In the genomic region with DNA sequence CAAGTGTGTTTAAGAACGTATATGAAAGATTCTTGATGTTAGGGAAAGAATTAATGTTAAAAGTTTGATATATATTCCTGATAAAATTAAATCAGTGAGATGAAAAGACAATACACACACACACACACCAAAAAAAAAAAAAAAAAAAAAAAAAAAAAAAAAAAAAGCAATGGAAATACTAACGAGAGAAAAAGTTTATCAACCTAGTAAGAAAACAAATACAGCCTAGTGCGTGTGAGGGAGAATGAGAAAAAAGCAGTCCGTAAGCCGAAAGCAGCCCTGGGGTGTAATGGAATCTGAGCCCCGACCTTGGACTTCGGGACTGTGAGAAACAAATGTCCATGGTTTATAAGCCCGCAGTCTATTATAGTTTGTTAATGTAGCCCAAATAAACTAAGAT, we compare ENCODE assay signal across 10 mouse cellular contexts. TPM values are rescaled to one million over a fixed set of nuclear protein-coding genes. Genes with fewer than 3 reads are reported as not detected.
A peak's percentile ranks its signal among the peaks of the same experiment; 100 is the strongest.
DNase-seq lines count a peak whose midpoint lies in the region; ATAC-seq and TF ChIP-seq lines count a peak whose summit lies in the region.
"Had no signal": no experiment of that assay in that cellular context is flagged by ENCODE, and none has a peak within 500 bp of the region (broad histone marks: within the 10 kb centered on the region; RNA-seq: fewer than 3 reads in every experiment).

No protein-coding gene starts in this region.

- peaks cover 15 to 18% of the 10 kb centered on the region in 2 experiments for H3K4me1 ChIP-seq in heart, embryonic 14.5 days (ENCODE audit: control insufficient read depth in 2 of 2, insufficient read depth in 2 of 2, low read length in 2 of 2)
- peaks cover 27% of the 10 kb centered on the region for H3K4me1 ChIP-seq in heart, embryonic 12.5 days (replicated peaks)
- peaks cover 15% of the 10 kb centered on the region for H3K4me1 ChIP-seq in hindbrain, postnatal 0 days (ENCODE audit: insufficient read depth, low read length)
- peaks cover 8% of the 10 kb centered on the region; the same call in 1 of the 2 replicates for H3K4me1 ChIP-seq in neural tube, embryonic 12.5 days

- H3K27ac ChIP-seq in heart, embryonic 14.5 days (replicated peaks in 1 of 2; ENCODE audit: control insufficient read depth in 1 of 2, insufficient read depth in 1 of 2, low read depth in 2 of 2, low read length in 2 of 2): no peak overlapping the region
- no peak overlapping the region for H3K27ac ChIP-seq in heart, embryonic 12.5 days (ENCODE audit: poor library complexity, severe bottlenecking)
- H3K27ac ChIP-seq in hindbrain, postnatal 0 days: no peak overlapping the region
- H3K27ac ChIP-seq in neural tube, embryonic 12.5 days: no peak overlapping the region

- H3K9me3 ChIP-seq in heart, embryonic 14.5 days (ENCODE audit: control insufficient read depth, low read length): no peaks in the 10 kb centered on the region
- no peaks in the 10 kb centered on the region for H3K9me3 ChIP-seq in heart, embryonic 12.5 days (replicated peaks)
- no peaks in the 10 kb centered on the region for H3K9me3 ChIP-seq in hindbrain, postnatal 0 days (ENCODE audit: low read length)
- no peaks in the 10 kb centered on the region for H3K9me3 ChIP-seq in neural tube, embryonic 12.5 days
- H3K9me3 ChIP-seq: lung, embryonic 15.5 days had no signal

- peak overlapping the region; percentile 82; the same call in 1 of the 2 replicates for H3K9ac ChIP-seq in heart, embryonic 14.5 days (ENCODE audit: low read length)
- H3K9ac ChIP-seq in heart, embryonic 12.5 days: no peak overlapping the region
- no peak overlapping the region for H3K9ac ChIP-seq in hindbrain, postnatal 0 days (replicated peaks; ENCODE audit: low read length)
- no peak overlapping the region for H3K9ac ChIP-seq in neural tube, embryonic 12.5 days

- 73% methylated on average over 8 of the region's 8 CpGs for WGBS in heart, embryonic 14.5 days
- WGBS in heart, embryonic 12.5 days: 74% methylated on average over 8 of the region's 8 CpGs
- 70% methylated on average over 8 of the region's 8 CpGs for WGBS in hindbrain, postnatal 0 days
- WGBS in neural tube, embryonic 12.5 days: 78% methylated on average over 8 of the region's 8 CpGs

- H3K27me3 ChIP-seq in heart, embryonic 14.5 days (ENCODE audit: control insufficient read depth, insufficient read depth, low read length): no peaks in the 10 kb centered on the region
- no peaks in the 10 kb centered on the region for H3K27me3 ChIP-seq in heart, embryonic 12.5 days (replicated peaks)
- no peaks in the 10 kb centered on the region for H3K27me3 ChIP-seq in hindbrain, postnatal 0 days (ENCODE audit: insufficient read depth, low read length)
- H3K27me3 ChIP-seq in neural tube, embryonic 12.5 days (replicated peaks): no peaks in the 10 kb centered on the region
- H3K27me3 ChIP-seq: lung, embryonic 15.5 days had no signal

- peak overlapping the region; percentile 79; the same call in 1 of the 2 replicates for H3K4me2 ChIP-seq in heart, embryonic 14.5 days (ENCODE audit: low read length)
- H3K4me2 ChIP-seq in heart, embryonic 12.5 days: no peak overlapping the region; the same call in 1 of the 2 replicates
- H3K4me2 ChIP-seq in hindbrain, postnatal 0 days (ENCODE audit: low read depth, low read length): peak overlapping the region; percentile 80
- H3K4me2 ChIP-seq in neural tube, embryonic 12.5 days (replicated peaks): peak overlapping the region; percentile 92

- peak; percentile 1 to 12 for DNase-seq in spleen, postnatal 4 days (ENCODE audit: low spot score in 2 of 2)
- DNase-seq in spleen, postnatal 10 days (ENCODE audit: low spot score in 2 of 2): no peak
- no peak for DNase-seq in hindbrain, postnatal 0 days (ENCODE audit: low spot score)
- DNase-seq in ovary, postnatal 10 days (ENCODE audit: low spot score): no peak
- DNase-seq in right cerebral cortex, postnatal 36 days (ENCODE audit: low spot score in 2 of 2): no peak

- H3K36me3 ChIP-seq in heart, embryonic 14.5 days (ENCODE audit: control insufficient read depth, insufficient read depth, low read length): peaks cover 5% of the 10 kb centered on the region; the same call in 1 of the 2 replicates
- H3K36me3 ChIP-seq in heart, embryonic 12.5 days: peaks cover 3% of the 10 kb centered on the region; the same call in 1 of the 2 replicates
- peaks cover 6% of the 10 kb centered on the region; the same call in 1 of the 2 replicates for H3K36me3 ChIP-seq in hindbrain, postnatal 0 days (ENCODE audit: insufficient read depth, low read length)
- H3K36me3 ChIP-seq in neural tube, embryonic 12.5 days: no peaks in the 10 kb centered on the region
- H3K36me3 ChIP-seq: lung, embryonic 15.5 days had no signal

- no peak for TF ChIP-seq CTCF in hindbrain, postnatal 0 days (IDR thresholded peaks at IDR 0.05; ENCODE audit: low read depth)

- H3K4me3 ChIP-seq in heart, embryonic 14.5 days (ENCODE audit: control insufficient read depth in 1 of 2, insufficient read depth in 1 of 2, low read depth in 1 of 2, low read length in 2 of 2): peak overlapping the region in 1 of 2 experiments; percentile 82; a peak in 1 of 4 replicates
- no peak overlapping the region for H3K4me3 ChIP-seq in heart, embryonic 12.5 days
- peak overlapping the region; percentile 80 for H3K4me3 ChIP-seq in hindbrain, postnatal 0 days (ENCODE audit: low read length)
- no peak overlapping the region for H3K4me3 ChIP-seq in neural tube, embryonic 12.5 days

- no peak for ATAC-seq in heart, embryonic 14.5 days (ENCODE audit: insufficient number of reproducible peaks, insufficient read depth, low FRiP score, low read depth)
- no peak for ATAC-seq in heart, embryonic 12.5 days (ENCODE audit: insufficient number of reproducible peaks, low FRiP score)
- ATAC-seq in hindbrain, postnatal 0 days: no peak
- no peak for ATAC-seq in neural tube, embryonic 12.5 days (ENCODE audit: low FRiP score, low read depth)

RNA-seq across cellular contexts. Expression of a gene that starts 23.2 kb away (rescaled TPM):
- 20.7 and 23.0 TPM in 2 replicates for polyA plus RNA-seq in heart, embryonic 14.5 days (2014; fragmentation: Nextera tagmentation; extraction: Ambion mirVana)
- polyA plus RNA-seq in heart, embryonic 12.5 days (2016; fragmentation: Nextera tagmentation; extraction: Ambion mirVana): 16.7 and 16.9 TPM in 2 replicates
- 17.7 and 19.3 TPM in 2 replicates for total RNA-seq in hindbrain, postnatal 0 days (2014; rRNA removed)
- polyA plus RNA-seq in hindbrain, postnatal 0 days (2015; fragmentation: Nextera tagmentation; extraction: Ambion mirVana): 12.1 and 12.2 TPM in 2 replicates
- 14.5 and 15.5 TPM in 2 replicates for polyA plus RNA-seq in neural tube, embryonic 12.5 days (2016; fragmentation: Nextera tagmentation; extraction: Ambion mirVana)

RNA-seq across cellular contexts. Expression of a gene that starts 54.7 kb away (rescaled TPM):
- polyA plus RNA-seq in heart, embryonic 14.5 days (2014; fragmentation: Nextera tagmentation; extraction: Ambion mirVana): 7.3 and 8.7 TPM in 2 replicates
- polyA plus RNA-seq in heart, embryonic 12.5 days (2016; fragmentation: Nextera tagmentation; extraction: Ambion mirVana): 8.9 and 9.7 TPM in 2 replicates
- 12.5 and 14.4 TPM in 2 replicates for total RNA-seq in hindbrain, postnatal 0 days (2014; rRNA removed)
- polyA plus RNA-seq in hindbrain, postnatal 0 days (2015; fragmentation: Nextera tagmentation; extraction: Ambion mirVana): 15.6 and 16.2 TPM in 2 replicates
- polyA plus RNA-seq in neural tube, embryonic 12.5 days (2016; fragmentation: Nextera tagmentation; extraction: Ambion mirVana): 21.7 and 26.3 TPM in 2 replicates
- total RNA-seq: neutrophil, adult 5-6 weeks had no signal

Comparison
In these comparisons a context has a peak if more than half of its experiments do, and no peak if none do; other contexts are left out.
1. DNase-seq: peak in spleen, postnatal 4 days (2 of 2); none in spleen, postnatal 10 days (0 of 2), hindbrain, postnatal 0 days (single experiment), ovary, postnatal 10 days (single experiment) and right cerebral cortex, postnatal 36 days (0 of 2).